Mouse (Mus musculus) spleen, postnatal 4 days (tissue): Measurements from ENCODE around the gene Mrpl42.

Experiments used
- DNase-seq, 2 experiments: peaks; one replicate each; pipeline ENCODE4 v3.0.0; 2022; ENCODE audit warnings: low spot score in 2 of 2

Gene Mrpl42

DNA sequence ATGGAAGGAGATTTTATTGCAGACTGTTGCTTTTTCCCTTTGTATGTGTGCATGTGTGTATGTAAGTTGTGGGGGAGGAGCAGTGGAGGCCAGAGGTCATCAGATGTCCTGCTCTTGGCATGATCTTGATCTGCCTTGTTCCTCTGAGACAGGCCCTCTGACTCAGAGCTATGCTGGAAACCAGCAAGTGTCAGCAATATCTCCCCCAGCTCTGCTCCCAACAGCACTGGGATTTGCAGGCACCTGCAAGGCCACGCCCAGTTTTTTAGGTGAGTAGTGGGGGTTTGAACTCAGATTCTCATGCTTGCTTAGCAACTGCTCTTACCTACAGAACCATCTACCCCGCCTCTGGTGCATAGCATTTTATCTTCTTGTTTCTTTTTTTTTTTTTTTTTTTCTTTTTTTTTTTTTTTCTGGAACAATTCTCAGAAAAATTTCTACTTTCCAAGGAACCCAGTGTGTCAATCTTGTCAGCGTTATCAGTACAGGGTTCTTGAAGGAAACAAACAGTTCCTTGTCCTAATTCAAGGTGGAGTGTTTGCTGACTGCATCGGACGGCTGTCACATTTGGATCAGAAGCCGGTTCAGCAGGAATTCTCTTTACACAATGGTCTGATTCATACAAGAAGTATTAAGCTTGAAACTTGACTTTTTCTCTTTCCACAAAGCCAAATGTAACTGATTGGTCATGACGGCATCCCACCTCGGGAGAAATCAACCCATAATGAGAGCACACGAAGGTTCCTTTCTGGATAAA lies 43.5 kb downstream of the Mrpl42 start:
- DNase-seq: no peak

DNA sequence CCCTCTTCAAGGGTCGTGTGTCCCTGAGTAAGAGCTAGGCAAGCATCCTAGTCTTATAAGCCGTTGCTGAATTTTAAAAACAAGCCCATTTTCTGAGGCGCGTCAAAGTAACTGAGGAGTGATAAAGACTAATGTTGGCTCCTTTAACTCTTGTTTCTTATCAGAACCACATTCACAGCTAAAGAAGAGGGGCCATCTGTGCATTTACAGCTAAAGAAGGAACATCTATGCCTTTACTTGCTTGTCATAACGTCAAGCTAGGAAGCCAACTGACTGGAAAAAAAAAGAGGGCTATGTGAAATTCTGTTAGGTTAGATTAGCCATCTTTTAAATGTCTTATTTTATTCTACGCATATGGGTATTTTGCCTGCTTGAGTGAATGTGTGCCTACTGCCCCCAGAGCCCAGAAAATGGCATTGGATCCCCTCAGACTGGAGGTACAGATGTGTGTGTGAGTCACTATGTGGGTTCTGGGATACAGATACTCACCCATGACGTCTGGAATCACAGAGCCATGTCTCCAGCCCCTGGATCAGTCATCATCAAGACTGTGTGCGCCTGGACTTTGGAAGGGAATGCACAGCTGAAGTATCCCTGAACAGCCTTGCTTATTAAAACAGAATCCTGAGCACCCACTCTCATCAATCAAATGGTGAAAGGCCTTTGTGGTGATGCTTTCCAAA lies 44.2 kb downstream of the Mrpl42 start:
- DNase-seq: no peak

DNA sequence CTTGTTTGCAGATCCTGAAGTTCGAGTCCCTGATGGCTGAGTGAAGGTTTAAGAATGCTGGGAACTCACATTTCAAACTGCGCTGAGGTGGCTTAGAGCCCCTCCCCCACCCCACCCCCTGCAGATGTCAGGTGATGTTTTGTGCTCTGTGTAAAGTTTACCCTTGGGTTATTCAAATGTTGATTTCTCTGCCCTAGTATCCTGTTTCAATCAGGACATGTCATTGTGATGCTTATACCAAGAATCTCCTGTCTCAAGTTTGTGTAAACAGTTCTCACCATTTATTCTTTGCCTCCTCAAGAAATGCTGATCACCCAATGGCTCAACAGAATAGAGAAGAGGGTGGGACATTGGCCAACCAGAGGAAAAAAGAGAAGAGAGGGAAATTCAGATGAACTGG lies 45.6 kb downstream of the Mrpl42 start:
- DNase-seq: no peak

DNA sequence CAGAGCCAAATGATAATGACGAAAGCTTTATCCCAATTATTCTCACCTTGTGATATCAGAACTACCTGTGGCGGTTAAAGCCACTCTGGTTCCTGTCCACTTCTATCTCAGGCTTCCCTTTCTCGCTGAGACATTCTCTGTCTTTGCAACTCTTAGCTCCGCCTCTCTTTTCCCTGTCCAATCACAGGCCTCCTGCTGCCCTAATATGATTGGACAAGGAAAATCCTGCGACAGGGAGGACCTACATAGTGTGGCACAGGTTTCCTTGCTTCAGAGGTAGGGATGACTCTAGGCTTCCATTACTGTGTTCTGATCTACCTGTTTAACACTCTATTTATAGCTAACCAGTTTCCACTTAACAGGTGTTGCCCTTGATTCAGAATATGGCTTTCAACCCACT lies 48.5 kb downstream of the Mrpl42 start:
- no peak for DNase-seq

DNA sequence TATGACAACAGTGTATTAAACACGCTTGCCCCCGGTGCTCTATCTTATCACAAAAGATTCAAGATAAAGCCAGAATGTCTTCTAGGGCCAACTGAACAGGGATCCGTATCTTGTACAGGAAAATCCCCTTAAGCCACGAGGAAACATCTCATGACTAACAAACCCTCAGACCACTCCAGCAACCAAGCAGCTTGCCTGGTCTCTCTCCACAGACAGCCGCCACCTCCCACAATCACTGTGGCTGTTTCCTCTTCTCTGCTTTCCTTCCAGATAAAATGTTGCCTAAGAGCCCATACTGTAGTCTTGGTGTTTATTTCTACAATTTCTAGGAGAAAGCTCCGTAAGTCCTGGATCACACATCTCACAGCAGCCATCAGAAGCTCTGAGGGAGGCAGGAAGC lies 52.7 kb downstream of the Mrpl42 start:
- no peak for DNase-seq

DNA sequence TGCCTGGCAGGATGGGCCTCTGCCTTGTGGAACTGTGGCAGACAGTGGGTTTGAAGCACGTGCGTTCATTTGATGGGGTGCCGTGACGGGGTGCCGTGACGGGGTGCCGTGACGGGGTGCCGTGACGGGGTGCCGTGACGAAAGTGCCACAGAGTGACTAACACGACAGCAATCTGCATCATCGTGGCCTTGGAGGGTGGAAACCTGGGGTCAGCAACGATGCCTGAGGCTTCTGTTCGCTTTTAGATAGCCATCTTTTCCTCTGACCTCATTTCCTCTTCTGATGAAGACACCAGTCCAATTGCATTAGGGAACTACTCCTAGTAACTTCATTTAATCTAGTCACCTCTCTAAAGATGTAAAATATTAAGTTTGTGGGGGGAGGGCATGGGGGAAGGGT lies 53.8 kb downstream of the Mrpl42 start:
- no peak for DNase-seq

DNA sequence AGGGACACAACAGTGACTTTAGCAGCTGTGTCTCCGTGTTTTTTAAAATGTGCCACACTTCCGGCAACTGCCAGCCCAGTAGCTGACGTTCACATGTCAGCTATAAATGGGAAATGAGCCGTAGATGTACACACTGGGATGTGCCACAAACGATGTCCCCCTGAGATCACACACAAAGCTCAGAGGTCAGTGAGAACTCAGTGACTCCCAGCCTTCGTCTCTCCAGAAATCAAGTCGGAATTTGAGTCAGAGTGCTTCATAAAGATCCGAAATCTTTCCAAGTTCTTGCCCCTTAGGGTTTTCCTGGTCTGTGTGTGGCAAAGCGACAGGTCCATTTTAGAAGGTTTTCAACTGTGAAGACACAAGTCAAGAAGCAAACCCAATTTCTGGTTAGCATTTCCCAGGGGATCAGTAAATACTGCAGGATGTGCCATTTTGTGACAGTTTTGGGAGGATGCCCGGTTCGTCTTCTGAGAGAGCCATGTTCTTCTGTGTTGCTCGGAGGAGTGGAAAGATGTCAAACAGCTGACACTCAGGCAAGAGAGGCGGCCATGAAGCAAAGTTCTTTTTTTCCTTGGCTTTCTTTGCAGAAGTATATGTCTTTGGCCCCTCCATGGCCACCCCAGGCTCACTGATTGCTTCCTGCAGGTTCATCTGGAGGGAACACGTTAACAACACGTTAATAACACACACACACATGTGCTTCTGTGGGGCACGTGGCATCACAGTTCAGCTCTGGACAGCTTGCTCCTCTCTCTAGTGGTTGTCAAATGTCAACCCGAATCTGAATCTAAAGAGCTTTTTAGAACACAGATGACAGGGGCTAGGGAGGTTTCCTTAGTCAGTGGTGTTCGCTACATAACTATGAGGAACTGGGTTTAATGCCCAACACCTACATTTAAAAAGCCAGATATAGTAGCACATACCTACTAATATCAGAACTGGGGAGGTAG lies 56.4 kb downstream of the Mrpl42 start:
- no peak for DNase-seq

DNA sequence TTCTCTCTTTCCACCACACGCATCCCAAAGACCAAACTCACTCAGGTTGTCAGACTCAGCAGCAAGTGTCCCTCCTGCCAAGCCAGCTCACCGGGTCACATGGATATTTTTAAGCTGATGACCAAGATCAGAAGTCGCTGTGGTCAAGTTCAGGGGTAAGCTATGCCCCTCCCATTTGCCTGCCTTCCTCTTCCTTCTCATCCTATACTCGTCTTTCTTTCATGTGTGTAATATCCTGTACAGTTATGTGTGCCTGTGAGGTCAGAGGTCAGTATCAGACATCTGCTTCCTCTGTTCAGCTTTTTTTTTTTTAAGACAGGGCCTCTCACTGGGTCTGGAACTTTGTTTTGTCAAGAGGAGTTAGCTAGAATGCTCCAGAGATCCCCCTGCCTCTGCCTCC lies 59.4 kb downstream of the Mrpl42 start:
- DNase-seq: no peak

DNA sequence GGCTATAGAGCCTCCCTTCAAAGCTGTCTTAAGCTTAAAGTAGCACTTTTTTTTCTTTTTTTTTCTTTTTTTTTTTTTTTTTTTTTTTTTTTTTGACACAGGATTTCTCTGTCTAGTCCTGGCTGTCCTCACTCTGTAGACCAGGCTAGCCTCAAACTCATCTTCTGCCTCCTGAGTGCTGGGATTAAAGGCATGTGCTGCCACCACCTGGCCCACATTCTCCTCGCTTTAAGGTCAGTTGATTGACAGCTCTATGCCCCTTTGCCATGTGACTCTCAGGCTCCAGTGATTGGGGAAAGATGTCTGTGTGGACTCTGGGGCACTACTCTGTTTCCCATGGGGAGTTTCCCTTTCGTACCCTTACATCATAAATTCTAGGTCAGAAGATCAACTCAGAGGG lies 61.2 kb downstream of the Mrpl42 start:
- no peak for DNase-seq

DNA sequence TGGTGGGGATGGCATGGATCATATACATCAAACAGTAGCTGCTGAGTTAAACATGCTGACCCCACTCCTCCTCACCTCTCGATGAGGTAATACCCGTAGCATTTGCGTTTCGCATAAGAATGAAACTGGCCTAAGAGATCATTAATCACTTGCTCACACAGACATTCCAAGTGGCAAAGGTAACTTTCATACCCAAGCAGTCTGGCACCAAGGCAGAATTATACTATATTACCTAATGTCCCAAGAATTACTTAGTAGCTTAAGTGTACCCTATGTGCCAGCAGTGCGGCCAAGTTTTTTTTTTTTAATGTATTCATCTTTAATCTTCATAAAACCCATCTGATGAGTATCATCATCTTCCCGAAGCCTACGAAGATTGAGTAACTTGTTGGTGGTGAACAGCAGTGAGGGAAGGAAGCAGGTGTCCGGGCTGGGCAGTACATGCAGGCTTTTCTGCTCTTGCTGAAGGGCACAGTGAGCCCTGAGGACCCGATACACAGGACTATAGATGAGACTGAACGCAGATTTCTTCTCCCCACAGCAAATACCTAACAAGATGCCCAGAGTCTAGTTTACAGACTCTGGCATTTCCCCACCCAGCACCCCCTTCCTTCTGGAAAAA lies 61.9 kb downstream of the Mrpl42 start:
- DNase-seq: no peak

DNA sequence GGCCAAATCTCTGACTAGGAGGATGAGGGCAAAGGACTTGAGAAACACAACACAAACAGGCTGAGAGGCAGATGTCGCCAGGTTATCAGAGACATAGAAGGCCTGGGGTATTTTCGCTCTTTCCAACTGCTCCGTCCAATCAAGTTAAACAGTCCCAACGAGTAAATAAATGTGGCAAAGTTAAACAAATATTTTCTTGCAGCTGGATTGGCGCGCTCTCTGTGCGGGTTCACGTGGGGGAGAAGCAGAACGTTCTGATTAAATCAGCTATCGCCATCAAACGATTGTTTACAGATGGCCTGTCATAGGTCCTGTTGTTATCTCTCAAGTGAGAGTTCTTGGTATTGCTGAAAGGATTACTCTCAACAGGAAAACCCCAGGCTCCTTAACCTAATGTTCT lies 62.8 kb downstream of the Mrpl42 start:
- DNase-seq: no peak
